In the genomic region with DNA sequence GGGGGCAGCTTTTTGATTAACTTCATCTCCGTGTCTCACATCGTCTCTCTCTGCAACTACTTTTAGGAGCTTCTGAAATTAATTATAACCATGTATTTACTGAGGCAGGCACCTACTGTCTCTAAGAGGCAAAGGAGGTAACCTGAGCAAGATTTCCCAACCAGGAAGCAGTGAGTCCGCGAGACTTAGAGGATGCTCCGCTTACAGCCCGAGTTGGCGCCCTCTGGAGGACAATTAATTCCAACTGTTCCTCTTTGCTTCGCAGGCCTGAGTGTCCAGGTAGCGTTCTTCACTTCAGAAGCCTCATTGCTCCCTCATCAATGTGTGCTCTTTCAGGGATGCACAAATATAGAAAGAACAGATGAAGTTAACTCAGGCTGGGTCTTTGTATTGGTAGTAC, we compare ENCODE assay signal across 9 mouse cellular contexts.
DNase-seq lines count a peak whose midpoint lies in the region; ATAC-seq and TF ChIP-seq lines count a peak whose summit lies in the region.
"Had no signal": no experiment of that assay in that cellular context is flagged by ENCODE, and none has a peak within 500 bp of the region (broad histone marks: within the 10 kb centered on the region; RNA-seq: fewer than 3 reads in every experiment).

No protein-coding gene starts in this region.

- H3K9ac ChIP-seq in heart, adult 2 months (ENCODE audit: low read depth, low read length): no peak overlapping the region
- no peak overlapping the region for H3K9ac ChIP-seq in heart, embryonic 11.5 days (ENCODE audit: low read depth, low read length)
- H3K9ac ChIP-seq in forebrain, embryonic 14.5 days (ENCODE audit: low read length): no peak overlapping the region

- no peaks in the 10 kb centered on the region for H3K9me3 ChIP-seq in heart, embryonic 11.5 days (replicated peaks; ENCODE audit: control insufficient read depth, low read length)
- no peaks in the 10 kb centered on the region for H3K9me3 ChIP-seq in forebrain, embryonic 14.5 days (replicated peaks; ENCODE audit: control insufficient read depth, low read length)
- no peaks in the 10 kb centered on the region for H3K9me3 ChIP-seq in limb, embryonic 10.5 days (replicated peaks)

- TF ChIP-seq POLR2A in heart, adult 2 months (IDR thresholded peaks at IDR 0.05; ENCODE audit: insufficient read depth, low read depth, low read length): no peak
- no peak for TF ChIP-seq POLR2A in kidney, adult 2 months (IDR thresholded peaks at IDR 0.05; ENCODE audit: low read depth, low read length)
- TF ChIP-seq POLR2A in testis, adult 2 months (IDR thresholded peaks at IDR 0.05; ENCODE audit: control insufficient read depth, low read depth, low read length): no peak

- no peaks in the 10 kb centered on the region for H3K79me2 ChIP-seq in heart, adult 2 months (replicated peaks; ENCODE audit: control insufficient read depth, insufficient read depth, low read length)

- H3K27ac ChIP-seq in heart, adult 2 months: no peak overlapping the region
- H3K27ac ChIP-seq in heart, embryonic 11.5 days (ENCODE audit: low read depth, low read length): no peak overlapping the region
- H3K27ac ChIP-seq in forebrain, embryonic 14.5 days (ENCODE audit: low read depth, low read length): no peak overlapping the region
- H3K27ac ChIP-seq in kidney, adult 2 months (ENCODE audit: insufficient read depth, low read depth, low read length): no peak overlapping the region
- no peak overlapping the region for H3K27ac ChIP-seq in limb, embryonic 10.5 days
- no peak overlapping the region for H3K27ac ChIP-seq in testis, adult 2 months (ENCODE audit: control insufficient read depth, insufficient read depth, low read depth, low read length)
- H3K27ac ChIP-seq: macrophage had no signal

- H3K4me3 ChIP-seq in heart, adult 2 months: no peak overlapping the region
- no peak overlapping the region for H3K4me3 ChIP-seq in heart, embryonic 11.5 days (ENCODE audit: low read depth, low read length)
- H3K4me3 ChIP-seq in forebrain, embryonic 14.5 days (ENCODE audit: low read depth, low read length): no peak overlapping the region
- no peak overlapping the region for H3K4me3 ChIP-seq in kidney, adult 2 months (ENCODE audit: insufficient read depth, low read depth, low read length)
- H3K4me3 ChIP-seq in limb, embryonic 10.5 days: no peak overlapping the region
- no peak overlapping the region for H3K4me3 ChIP-seq in testis, adult 2 months (ENCODE audit: control insufficient read depth, low read depth, low read length)

- ATAC-seq in heart, embryonic 11.5 days (replicated peaks; ENCODE audit: insufficient number of reproducible peaks, low FRiP score, low TSS enrichment): no peak
- peak; percentile 44 for ATAC-seq in forebrain, embryonic 14.5 days

- 0 out of 2 replicates have a peak, but pooled peaks have one; percentile 68 for TF ChIP-seq EP300 in heart, adult 2 months (IDR thresholded peaks at IDR 0.05; ENCODE audit: insufficient read depth, low read depth, low read length)

- no peak overlapping the region; the same call in 1 of the 2 replicates for H3K4me2 ChIP-seq in heart, embryonic 11.5 days
- no peak overlapping the region for H3K4me2 ChIP-seq in forebrain, embryonic 14.5 days (ENCODE audit: low read length)

- intact Hi-C loops in heart, adult 2 months (cut with DNase I): loop anchor here (2.0 to 5.0 kb wide), 2 partner anchors 419 to 433 kb away; no protein-coding TSS in a partner anchor

- peaks cover 5% of the 10 kb centered on the region; the same call in 1 of the 2 replicates for H3K4me1 ChIP-seq in heart, adult 2 months (ENCODE audit: control insufficient read depth, insufficient read depth, low read length)
- peaks cover 24% of the 10 kb centered on the region for H3K4me1 ChIP-seq in heart, embryonic 11.5 days (ENCODE audit: control insufficient read depth, insufficient read depth, low read length)
- no peaks in the 10 kb centered on the region for H3K4me1 ChIP-seq in forebrain, embryonic 14.5 days (ENCODE audit: control insufficient read depth, insufficient read depth, low read length)
- peaks cover 3% of the 10 kb centered on the region; the same call in 1 of the 2 replicates for H3K4me1 ChIP-seq in kidney, adult 2 months (ENCODE audit: control insufficient read depth, insufficient read depth, low read length)
- H3K4me1 ChIP-seq in limb, embryonic 10.5 days: peaks cover 27% of the 10 kb centered on the region
- peaks cover 4% of the 10 kb centered on the region; the same call in 1 of the 2 replicates for H3K4me1 ChIP-seq in testis, adult 2 months (ENCODE audit: control insufficient read depth, insufficient read depth, low read length)

- DNase-seq in heart, adult 2 months: peak; percentile 54 to 56
- peak; percentile 28 for DNase-seq in c-Kit-positive CD71-negative TER-119-negative erythroid progenitor cells, embryonic 14.5 days (ENCODE audit: low read depth)
- DNase-seq in forebrain, embryonic 14.5 days (ENCODE audit: low spot score): peak; percentile 81
- DNase-seq in kidney, adult 2 months: peak; percentile 64
- peak; percentile 59 for DNase-seq in limb, embryonic 10.5 days (ENCODE audit: low spot score)
- peak; percentile 23 for DNase-seq in naive thymus-derived CD4-positive, alpha-beta T cell, adult 2 months (ENCODE audit: low read depth)

- peak; percentile 90 for TF ChIP-seq CTCF in heart, adult 2 months (IDR thresholded peaks at IDR 0.05)
- peak; percentile 73 for TF ChIP-seq CTCF in kidney, adult 2 months (conservative IDR thresholded peaks at IDR 0.05; ENCODE audit: insufficient read depth, insufficient read length, low read depth, low read length)
- peak; percentile 58; the same call in 1 of the 2 replicates for TF ChIP-seq CTCF in testis, adult 2 months (IDR thresholded peaks at IDR 0.05; ENCODE audit: control insufficient read depth, insufficient read depth, insufficient replicate concordance, low read depth, low read length)

- WGBS in heart, adult 2 months: 39% methylated on average over 9 of the region's 9 CpGs
- WGBS in heart, embryonic 11.5 days (ENCODE audit: insufficient replicate concordance): 14% methylated on average over 9 of the region's 9 CpGs
- 13% methylated on average over 9 of the region's 9 CpGs for WGBS in forebrain, embryonic 14.5 days
- WGBS in kidney, adult 2 months: 30% methylated on average over 9 of the region's 9 CpGs
- 13% methylated on average over 9 of the region's 9 CpGs for WGBS in limb, embryonic 10.5 days

- H3K27me3 ChIP-seq in heart, adult 2 months (ENCODE audit: control insufficient read depth, insufficient read depth, low read length): no peaks in the 10 kb centered on the region
- H3K27me3 ChIP-seq in heart, embryonic 11.5 days (ENCODE audit: control insufficient read depth, insufficient read depth, low read length): no peaks in the 10 kb centered on the region
- H3K27me3 ChIP-seq in forebrain, embryonic 14.5 days (replicated peaks; ENCODE audit: control insufficient read depth, insufficient read depth, low read length): no peaks in the 10 kb centered on the region
- H3K27me3 ChIP-seq in kidney, adult 2 months (replicated peaks; ENCODE audit: control insufficient read depth, insufficient read depth, low read length): no peaks in the 10 kb centered on the region
- H3K27me3 ChIP-seq in limb, embryonic 10.5 days (ENCODE audit: low read depth, poor library complexity, severe bottlenecking): no peaks in the 10 kb centered on the region
- no peaks in the 10 kb centered on the region for H3K27me3 ChIP-seq in testis, adult 2 months (ENCODE audit: control insufficient read depth, insufficient read depth, low read length)

- no peaks in the 10 kb centered on the region for H3K36me3 ChIP-seq in heart, adult 2 months (ENCODE audit: control insufficient read depth, insufficient read depth, low read length)
- H3K36me3 ChIP-seq in heart, embryonic 11.5 days (ENCODE audit: control insufficient read depth, insufficient read depth, low read length): no peaks in the 10 kb centered on the region
- no peaks in the 10 kb centered on the region for H3K36me3 ChIP-seq in forebrain, embryonic 14.5 days (ENCODE audit: control insufficient read depth, insufficient read depth, low read length)
- H3K36me3 ChIP-seq in kidney, adult 2 months (ENCODE audit: control insufficient read depth, insufficient read depth, low read length): no peaks in the 10 kb centered on the region
- no peaks in the 10 kb centered on the region for H3K36me3 ChIP-seq in limb, embryonic 10.5 days
- no peaks in the 10 kb centered on the region for H3K36me3 ChIP-seq in testis, adult 2 months (ENCODE audit: control insufficient read depth, insufficient read depth, low read length)

Comparison
In these comparisons a context has a peak if more than half of its experiments do, and no peak if none do; other contexts are left out.
1. DNase-seq: peak in every context shown above with its lines; median percentile 81 in forebrain, embryonic 14.5 days; 64 in kidney, adult 2 months; 59 in limb, embryonic 10.5 days; 55 in heart, adult 2 months; 28 in c-Kit-positive CD71-negative TER-119-negative erythroid progenitor cells, embryonic 14.5 days; 23 in naive thymus-derived CD4-positive, alpha-beta T cell, adult 2 months.